Mouse (Mus musculus): ENCODE data around the gene Cav3. TPM values are rescaled to one million over a fixed set of nuclear protein-coding genes. Genes with fewer than 3 reads are reported as not detected.

Gene Cav3
- polyA plus RNA-seq, 1 experiment = 1.4 TPM

- WGBS = 27% methylated on average over 4 of the region's 4 CpGs
- DNase-seq = peak; percentile 82
- TF ChIP-seq CTCF (conservative IDR thresholded peaks at IDR 0.05; ENCODE audit: insufficient read depth, insufficient read length, low read depth, low read length) = no peak
- TF ChIP-seq POLR2A (IDR thresholded peaks at IDR 0.05; ENCODE audit: low read depth, low read length) = no peak
- H3K4me3 ChIP-seq (ENCODE audit: insufficient read depth, low read depth, low read length) = no peak overlapping the region
- no peaks in the 10 kb centered on the region for H3K27me3 ChIP-seq (replicated peaks; ENCODE audit: control insufficient read depth, insufficient read depth, low read length)
- H3K4me1 ChIP-seq (ENCODE audit: control insufficient read depth, insufficient read depth, low read length) = peaks cover 21% of the 10 kb centered on the region
- no peak overlapping the region for H3K27ac ChIP-seq (ENCODE audit: insufficient read depth, low read depth, low read length)
- no peaks in the 10 kb centered on the region for H3K36me3 ChIP-seq (ENCODE audit: control insufficient read depth, insufficient read depth, low read length)
Observed at GRCm38 (mm10) chr6:112495219-112495618, 35.9 kb downstream of the Cav3 start.

- peak overlapping the region; percentile 27; the same call in 1 of the 2 replicates for H3K27ac ChIP-seq (ENCODE audit: insufficient read depth, low read depth, low read length)
- H3K27me3 ChIP-seq (replicated peaks; ENCODE audit: control insufficient read depth, insufficient read depth, low read length) = no peaks in the 10 kb centered on the region
- H3K4me3 ChIP-seq (ENCODE audit: insufficient read depth, low read depth, low read length) = no peak overlapping the region
- TF ChIP-seq CTCF (conservative IDR thresholded peaks at IDR 0.05; ENCODE audit: insufficient read depth, insufficient read length, low read depth, low read length) (no peak), POLR2A (IDR thresholded peaks at IDR 0.05; ENCODE audit: low read depth, low read length) (no peak)
- H3K4me1 ChIP-seq (ENCODE audit: control insufficient read depth, insufficient read depth, low read length) = peaks cover 26% of the 10 kb centered on the region
- WGBS = 51% methylated on average over 8 of the region's 8 CpGs
- H3K36me3 ChIP-seq (ENCODE audit: control insufficient read depth, insufficient read depth, low read length) = no peaks in the 10 kb centered on the region
- peak; percentile 91 for DNase-seq
Observed at GRCm38 (mm10) chr6:112496291-112497060, 37.2 kb downstream of the Cav3 start.

GRCm38 (mm10) chr6:112497456-112497855, 38.2 kb downstream of the Cav3 start:
- DNase-seq = no peak
- WGBS = 51% methylated on average over 2 of the region's 2 CpGs
- H3K27me3 ChIP-seq (replicated peaks; ENCODE audit: control insufficient read depth, insufficient read depth, low read length) = no peaks in the 10 kb centered on the region
- H3K4me1 ChIP-seq (ENCODE audit: control insufficient read depth, insufficient read depth, low read length) = peaks cover 26% of the 10 kb centered on the region
- no peak overlapping the region for H3K27ac ChIP-seq (ENCODE audit: insufficient read depth, low read depth, low read length)
- no peak for TF ChIP-seq POLR2A (IDR thresholded peaks at IDR 0.05; ENCODE audit: low read depth, low read length)
- no peak overlapping the region for H3K4me3 ChIP-seq (ENCODE audit: insufficient read depth, low read depth, low read length)
- no peaks in the 10 kb centered on the region for H3K36me3 ChIP-seq (ENCODE audit: control insufficient read depth, insufficient read depth, low read length)

- no peaks in the 10 kb centered on the region for H3K27me3 ChIP-seq (replicated peaks; ENCODE audit: control insufficient read depth, insufficient read depth, low read length)
- peak overlapping the region; percentile 41; the same call in 1 of the 2 replicates for H3K27ac ChIP-seq (ENCODE audit: insufficient read depth, low read depth, low read length)
- peaks cover 26% of the 10 kb centered on the region for H3K4me1 ChIP-seq (ENCODE audit: control insufficient read depth, insufficient read depth, low read length)
- no peaks in the 10 kb centered on the region for H3K36me3 ChIP-seq (ENCODE audit: control insufficient read depth, insufficient read depth, low read length)
- 74% methylated on average over 3 of the region's 3 CpGs for WGBS
- H3K4me3 ChIP-seq (ENCODE audit: insufficient read depth, low read depth, low read length) = no peak overlapping the region
- no peak for TF ChIP-seq POLR2A (IDR thresholded peaks at IDR 0.05; ENCODE audit: low read depth, low read length)
- TF ChIP-seq CTCF (conservative IDR thresholded peaks at IDR 0.05; ENCODE audit: insufficient read depth, insufficient read length, low read depth, low read length) = no peak
- peak; percentile 42 for DNase-seq
Observed at GRCm38 (mm10) chr6:112498716-112499115, 39.4 kb downstream of the Cav3 start.

GRCm38 (mm10) chr6:112499456-112499855, 40.2 kb downstream of the Cav3 start:
- TF ChIP-seq POLR2A (IDR thresholded peaks at IDR 0.05; ENCODE audit: low read depth, low read length) (no peak), CTCF (conservative IDR thresholded peaks at IDR 0.05; ENCODE audit: insufficient read depth, insufficient read length, low read depth, low read length) (no peak)
- 50% methylated on average over 2 of the region's 2 CpGs for WGBS
- no peak overlapping the region for H3K4me3 ChIP-seq (ENCODE audit: insufficient read depth, low read depth, low read length)
- H3K27ac ChIP-seq (ENCODE audit: insufficient read depth, low read depth, low read length) = peak overlapping the region; percentile 57; the same call in 1 of the 2 replicates
- peaks cover 26% of the 10 kb centered on the region for H3K4me1 ChIP-seq (ENCODE audit: control insufficient read depth, insufficient read depth, low read length)
- no peaks in the 10 kb centered on the region for H3K27me3 ChIP-seq (replicated peaks; ENCODE audit: control insufficient read depth, insufficient read depth, low read length)
- no peaks in the 10 kb centered on the region for H3K36me3 ChIP-seq (ENCODE audit: control insufficient read depth, insufficient read depth, low read length)
- DNase-seq = peak; percentile 86

- Histone ChIP-seq H3K4me1 (ENCODE audit: control insufficient read depth, insufficient read depth, low read length) (peaks cover 13% of the 10 kb centered on the region; the same call in 1 of the 2 replicates), H3K36me3 (ENCODE audit: control insufficient read depth, insufficient read depth, low read length) (no peaks in the 10 kb centered on the region), H3K27me3 (replicated peaks; ENCODE audit: control insufficient read depth, insufficient read depth, low read length) (no peaks in the 10 kb centered on the region), H3K4me3 (ENCODE audit: insufficient read depth, low read depth, low read length) (no peak overlapping the region), H3K27ac (ENCODE audit: insufficient read depth, low read depth, low read length) (no peak overlapping the region)
- DNase-seq = peak; percentile 70
- TF ChIP-seq POLR2A (IDR thresholded peaks at IDR 0.05; ENCODE audit: low read depth, low read length) (no peak), CTCF (conservative IDR thresholded peaks at IDR 0.05; ENCODE audit: insufficient read depth, insufficient read length, low read depth, low read length) (0 out of 2 replicates have a peak, but pooled peaks have one; percentile 3)
- WGBS = 41% methylated on average over 2 of the region's 2 CpGs
Observed at GRCm38 (mm10) chr6:112501156-112501555, 41.9 kb downstream of the Cav3 start.

- no peaks in the 10 kb centered on the region for H3K4me1 ChIP-seq (ENCODE audit: control insufficient read depth, insufficient read depth, low read length)
- H3K4me3 ChIP-seq (ENCODE audit: insufficient read depth, low read depth, low read length) = no peak overlapping the region
- no peak for DNase-seq
- TF ChIP-seq POLR2A (IDR thresholded peaks at IDR 0.05; ENCODE audit: low read depth, low read length) (no peak), CTCF (conservative IDR thresholded peaks at IDR 0.05; ENCODE audit: insufficient read depth, insufficient read length, low read depth, low read length) (no peak)
- 77% methylated on average over 2 of the region's 2 CpGs for WGBS
- H3K27ac ChIP-seq (ENCODE audit: insufficient read depth, low read depth, low read length) = no peak overlapping the region
- no peaks in the 10 kb centered on the region for H3K36me3 ChIP-seq (ENCODE audit: control insufficient read depth, insufficient read depth, low read length)
- no peaks in the 10 kb centered on the region for H3K27me3 ChIP-seq (replicated peaks; ENCODE audit: control insufficient read depth, insufficient read depth, low read length)
Observed at GRCm38 (mm10) chr6:112507617-112508016, 48.3 kb downstream of the Cav3 start.

Data from kidney, adult 2 months (tissue).